Mouse (Mus musculus) intestine, embryonic 14.5 days (tissue): Measurements from ENCODE around the gene Pan3. TPM values are rescaled to one million over a fixed set of nuclear protein-coding genes. Genes with fewer than 3 reads are reported as not detected.

Source experiments
- ATAC-seq: fragments of 200-750 bp; cut with Nextera tagmentation; replicated peaks from 2 replicates; pipeline ENCODE4 v1.8.0; 2017; ENCODE audit warnings: low read depth, moderate number of reproducible peaks, moderate TSS enrichment, moderate library complexity; ENCODE audit not compliant: low FRiP score, low TSS enrichment
- DNase-seq: peaks from one replicate; pipeline ENCODE4 v3.0.0-alpha.2; 2018; ENCODE audit warnings: low spot score
- H3K27ac ChIP-seq: fragments of 300-500 bp; sonication (generic); 2 replicates; pipeline ENCODE4 v1.5.1; 2014; ENCODE audit warnings: low read depth, mild to moderate bottlenecking, control low read depth
- H3K27me3 ChIP-seq: fragments of 300-500 bp; sonication (generic); replicated peaks from 2 replicates; pipeline ENCODE4 v1.6.1; 2014; ENCODE audit warnings: low read length, control low read depth; ENCODE audit not compliant: control insufficient read depth, insufficient read depth
- H3K36me3 ChIP-seq: fragments of 300-500 bp; sonication (generic); 2 replicates; pipeline ENCODE4 v1.6.1; 2014; ENCODE audit warnings: low read length, control low read depth; ENCODE audit not compliant: control insufficient read depth, insufficient read depth
- H3K4me1 ChIP-seq: fragments of 300-500 bp; sonication (generic); replicated peaks from 2 replicates; pipeline ENCODE4 v1.6.1; 2014; ENCODE audit warnings: low read length, control low read depth, mixed read lengths; ENCODE audit not compliant: control insufficient read depth, insufficient read depth
- H3K4me2 ChIP-seq: fragments of 300-500 bp; sonication (generic); 2 replicates; pipeline ENCODE4 v1.6.1; 2014; ENCODE audit warnings: low read length
- H3K4me3 ChIP-seq: fragments of 300-500 bp; sonication (generic); 2 replicates; pipeline ENCODE4 v1.5.1; 2014; ENCODE audit warnings: low read depth, low read length, control low read depth, mixed read lengths
- H3K9ac ChIP-seq: fragments of 300-500 bp; sonication (generic); 2 replicates; pipeline ENCODE4 v1.6.1; 2014; ENCODE audit warnings: mild to moderate bottlenecking, low read length
- H3K9me3 ChIP-seq: fragments of 300-500 bp; sonication (generic); 2 replicates; pipeline ENCODE4 v1.6.1; 2016; ENCODE audit warnings: low read length, control low read depth; ENCODE audit not compliant: control insufficient read depth
- WGBS: fragments of 180-500 bp; shearing (Covaris S2); extraction: QIAGEN DNeasy Blood & Tissue Kit; methylation state at CpG from one replicate; pipeline ENCODE4 v1.1.7; 2014; 5-methylcytosine and 5-hydroxymethylcytosine counted together
- polyA plus RNA-seq: library from polyadenylated mRNA; unstranded; fragments of >200 nt; fragmentation: Nextera tagmentation; extraction: Ambion mirVana; gene quantifications from 2 replicates; pipeline ENCODE4 v1.2.1, GENCODE M21; 2014

Pan3 gene
- polyA plus RNA-seq, 1 experiment from 2014 or later = 75.0 TPM

DNA sequence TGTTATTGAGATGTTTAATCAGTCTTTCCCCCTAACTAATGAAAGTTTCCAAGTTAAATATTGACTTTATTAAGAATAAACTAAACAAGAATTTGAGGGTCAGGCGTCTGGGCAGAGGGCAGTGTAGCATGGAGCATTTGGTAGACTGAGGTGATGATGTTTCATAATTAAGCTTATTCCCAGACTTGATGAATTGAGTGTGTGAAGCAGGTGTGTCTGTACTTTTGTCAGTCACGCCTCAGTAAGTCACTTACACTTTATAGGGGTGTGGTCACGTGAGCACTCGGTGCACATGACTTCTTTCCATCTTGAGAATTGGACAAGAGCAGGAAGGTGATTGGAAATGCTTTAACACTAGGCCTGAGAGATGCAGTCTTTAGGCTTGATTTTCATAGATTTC, 26.5 kb downstream of the Pan3 start:
- Histone ChIP-seq H3K27me3 (no peaks in the 10 kb centered on the region), H3K27ac (no peak overlapping the region), H3K9me3 (no peaks in the 10 kb centered on the region), H3K4me1 (no peaks in the 10 kb centered on the region), H3K4me3 (no peak overlapping the region), H3K36me3 (peaks cover 36% of the 10 kb centered on the region), H3K4me2 (no peak overlapping the region), H3K9ac (no peak overlapping the region)
- no peak for DNase-seq
- 86% methylated on average over 4 of the region's 4 CpGs for WGBS
- ATAC-seq = no peak

DNA sequence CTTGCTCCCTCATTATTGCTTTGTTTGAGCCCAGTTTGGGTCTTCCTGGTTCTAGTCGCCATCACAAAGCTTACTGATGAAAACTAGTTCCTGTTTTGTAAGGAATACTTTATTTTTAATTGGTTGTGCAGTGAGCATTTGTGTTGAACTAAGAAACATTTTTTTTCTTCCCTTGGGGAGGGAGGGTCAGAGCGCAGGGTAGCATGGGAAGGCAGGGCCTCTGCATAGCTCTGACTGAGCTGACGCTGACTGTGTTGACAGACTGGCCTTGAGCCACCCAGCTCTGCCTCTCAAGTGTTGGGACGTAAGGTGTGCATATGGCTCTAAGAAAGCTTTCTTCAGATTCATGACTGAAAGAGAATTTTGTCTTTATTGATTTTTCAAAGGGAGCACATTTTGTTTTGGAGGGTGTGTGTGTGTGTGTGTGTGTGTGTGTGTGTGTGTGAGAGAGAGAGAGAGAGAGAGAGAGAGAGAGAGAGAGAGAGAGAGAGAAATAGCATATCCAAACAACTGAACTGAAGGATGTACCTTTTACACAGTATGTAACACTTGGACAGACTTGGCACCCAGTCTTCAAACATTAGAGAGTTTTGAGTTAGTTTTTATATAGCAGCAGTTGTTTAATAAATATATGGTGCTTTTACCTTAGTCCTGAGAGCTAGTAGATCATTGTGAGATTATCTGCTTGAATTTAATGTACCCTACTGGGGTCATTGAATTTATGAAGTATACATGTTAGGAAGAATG, 30.0 kb downstream of the Pan3 start:
- H3K4me1 ChIP-seq = no peaks in the 10 kb centered on the region
- DNase-seq (no peak), ATAC-seq (no peak)
- H3K27me3 ChIP-seq = no peaks in the 10 kb centered on the region
- H3K36me3 ChIP-seq = peaks cover 16% of the 10 kb centered on the region
- 64% methylated on average over 4 of the region's 4 CpGs for WGBS
- no peak overlapping the region for H3K4me3 ChIP-seq
- H3K9ac ChIP-seq = no peak overlapping the region
- no peaks in the 10 kb centered on the region for H3K9me3 ChIP-seq
- no peak overlapping the region for H3K27ac ChIP-seq
- H3K4me2 ChIP-seq = no peak overlapping the region

- no peak for DNase-seq
- Histone ChIP-seq H3K4me2 (no peak overlapping the region), H3K4me1 (no peaks in the 10 kb centered on the region), H3K9ac (no peak overlapping the region), H3K9me3 (no peaks in the 10 kb centered on the region), H3K4me3 (no peak overlapping the region), H3K36me3 (peaks cover 17% of the 10 kb centered on the region), H3K27ac (no peak overlapping the region), H3K27me3 (no peaks in the 10 kb centered on the region)
- no peak for ATAC-seq
- WGBS = 82% methylated on average over 3 of the region's 3 CpGs
Measured at GRCm38 (mm10) chr5:147463251-147463650, 33.3 kb downstream of the Pan3 start.

- DNase-seq (no peak), ATAC-seq (no peak)
- no peak overlapping the region for H3K9ac ChIP-seq
- no peaks in the 10 kb centered on the region for H3K27me3 ChIP-seq
- H3K4me2 ChIP-seq = no peak overlapping the region
- H3K9me3 ChIP-seq = no peaks in the 10 kb centered on the region
- no peak overlapping the region for H3K27ac ChIP-seq
- peaks cover 23% of the 10 kb centered on the region for H3K36me3 ChIP-seq
- H3K4me3 ChIP-seq = no peak overlapping the region
- no peaks in the 10 kb centered on the region for H3K4me1 ChIP-seq
Measured at GRCm38 (mm10) chr5:147466361-147466760, 36.4 kb downstream of the Pan3 start.

GRCm38 (mm10) chr5:147471163-147471562, 41.2 kb downstream of the Pan3 start:
- H3K4me2 ChIP-seq = no peak overlapping the region
- no peaks in the 10 kb centered on the region for H3K9me3 ChIP-seq
- ATAC-seq (no peak), DNase-seq (no peak)
- no peak overlapping the region for H3K9ac ChIP-seq
- H3K27me3 ChIP-seq = no peaks in the 10 kb centered on the region
- no peak overlapping the region for H3K4me3 ChIP-seq
- 96% methylated on average over 5 of the region's 5 CpGs for WGBS
- no peak overlapping the region for H3K27ac ChIP-seq
- H3K36me3 ChIP-seq = peaks cover 18% of the 10 kb centered on the region
- no peaks in the 10 kb centered on the region for H3K4me1 ChIP-seq

GRCm38 (mm10) chr5:147473071-147473470, 43.1 kb downstream of the Pan3 start:
- Histone ChIP-seq H3K27me3 (no peaks in the 10 kb centered on the region), H3K4me1 (no peaks in the 10 kb centered on the region; the same call in 1 of the 2 replicates), H3K4me3 (no peak overlapping the region), H3K9me3 (no peaks in the 10 kb centered on the region), H3K27ac (no peak overlapping the region), H3K4me2 (no peak overlapping the region), H3K36me3 (0 out of 2 replicates have a peak, but pooled peaks cover 6% of the 10 kb centered on the region), H3K9ac (no peak overlapping the region)
- WGBS = 87% methylated on average over 6 of the region's 6 CpGs
- no peak for ATAC-seq
- DNase-seq = no peak

DNA sequence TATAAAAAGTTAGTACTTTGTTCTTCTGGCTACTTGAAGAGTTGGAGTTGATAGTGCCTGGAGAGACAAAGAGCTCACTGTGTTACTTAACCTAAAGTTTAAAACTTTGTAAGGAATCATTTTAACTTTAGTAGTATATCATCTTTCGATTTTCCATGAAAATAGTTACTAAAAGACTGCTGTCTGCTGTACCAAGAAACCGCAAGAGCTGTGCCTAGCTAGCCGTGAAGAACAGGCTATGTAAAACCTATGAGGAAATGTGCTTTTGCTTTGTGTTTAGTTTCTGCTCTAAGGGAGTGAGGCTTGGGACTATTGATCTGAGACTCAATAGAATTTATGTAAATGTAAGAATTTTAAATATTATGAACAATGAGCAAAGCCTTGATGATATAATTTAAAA, 43.9 kb downstream of the Pan3 start:
- DNase-seq (no peak), ATAC-seq (no peak)
- no peaks in the 10 kb centered on the region for H3K9me3 ChIP-seq
- WGBS = 95% methylated on average over 3 of the region's 3 CpGs
- H3K27ac ChIP-seq = no peak overlapping the region
- H3K4me1 ChIP-seq = no peaks in the 10 kb centered on the region; the same call in 1 of the 2 replicates
- 0 out of 2 replicates have a peak, but pooled peaks cover 6% of the 10 kb centered on the region for H3K36me3 ChIP-seq
- no peak overlapping the region for H3K9ac ChIP-seq
- H3K4me2 ChIP-seq = no peak overlapping the region
- H3K27me3 ChIP-seq = no peaks in the 10 kb centered on the region
- H3K4me3 ChIP-seq = no peak overlapping the region

GRCm38 (mm10) chr5:147476109-147476508, 46.1 kb downstream of the Pan3 start:
- Histone ChIP-seq H3K9ac (no peak overlapping the region), H3K4me1 (no peaks in the 10 kb centered on the region; the same call in 1 of the 2 replicates), H3K4me2 (no peak overlapping the region), H3K9me3 (no peaks in the 10 kb centered on the region), H3K27me3 (no peaks in the 10 kb centered on the region), H3K4me3 (no peak overlapping the region), H3K36me3 (0 out of 2 replicates have a peak, but pooled peaks cover under 1% of the 10 kb centered on the region), H3K27ac (no peak overlapping the region)
- 92% methylated on average over 5 of the region's 5 CpGs for WGBS
- DNase-seq = no peak
- ATAC-seq = no peak

- Histone ChIP-seq H3K9ac (no peak overlapping the region), H3K27ac (no peak overlapping the region), H3K4me3 (no peak overlapping the region), H3K4me2 (no peak overlapping the region), H3K4me1 (no peaks in the 10 kb centered on the region; the same call in 1 of the 2 replicates), H3K27me3 (no peaks in the 10 kb centered on the region), H3K9me3 (no peaks in the 10 kb centered on the region), H3K36me3 (no peaks in the 10 kb centered on the region)
- ATAC-seq (no peak), DNase-seq (no peak)
- WGBS = 93% methylated on average over 9 of the region's 9 CpGs
Measured at GRCm38 (mm10) chr5:147477106-147477505, 47.1 kb downstream of the Pan3 start.
